Mouse (Mus musculus): ENCODE data around the gene Nubp1.

DNA sequence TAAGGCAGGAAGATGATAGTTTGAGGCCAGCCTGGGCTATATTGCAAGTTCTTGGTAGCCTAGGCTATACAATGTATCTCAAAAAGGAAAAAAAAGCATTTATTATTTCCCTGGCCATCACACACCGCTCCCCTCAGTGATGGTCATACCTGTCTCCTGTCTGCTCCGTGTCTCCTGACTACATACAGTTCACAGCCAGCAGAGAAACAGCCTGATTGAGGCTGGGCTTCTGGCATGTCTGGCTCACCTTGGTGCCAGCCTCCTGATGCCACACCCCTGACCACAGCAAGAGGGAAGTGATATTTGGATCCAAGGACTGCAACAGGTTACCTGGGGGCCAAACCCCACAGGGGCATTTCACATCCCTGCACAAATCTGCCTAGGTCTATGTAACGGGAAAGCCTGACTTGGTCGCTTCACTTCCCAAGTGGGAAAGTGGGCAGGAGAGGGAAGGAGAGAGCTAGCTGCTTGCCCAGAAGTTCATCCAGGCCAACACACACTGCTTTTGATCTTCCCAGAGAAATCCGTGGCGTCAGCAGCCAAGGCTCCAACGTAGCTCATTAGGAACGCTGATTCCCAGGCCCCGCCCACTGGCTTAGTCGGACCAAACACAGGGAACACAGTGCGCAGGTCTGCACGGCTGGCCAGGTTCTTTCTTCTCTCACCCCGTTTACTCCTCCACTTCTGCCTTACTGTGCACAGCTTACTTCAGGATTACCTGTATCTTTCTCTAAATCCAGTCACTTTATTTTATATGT lies 37.3 kb upstream of the Nubp1 start:
- TF ChIP-seq POLR2A (IDR thresholded peaks at IDR 0.05; ENCODE audit: control insufficient read depth in 1 of 2, insufficient read depth in 1 of 2, low read depth in 1 of 2, low read length in 2 of 2, poor library complexity in 1 of 2): no peak
- no peak for TF ChIP-seq CTCF (IDR thresholded peaks at IDR 0.05 in 2 of 3, conservative IDR thresholded peaks at IDR 0.05 in 1 of 3; ENCODE audit: control insufficient read depth in 1 of 3, insufficient read depth in 1 of 3, low read depth in 2 of 3, low read length in 3 of 3, poor library complexity in 1 of 3, severe bottlenecking in 1 of 3)
- TF ChIP-seq EP300 (IDR thresholded peaks at IDR 0.05; ENCODE audit: low read depth in 1 of 2, low read length in 2 of 2): no peak
- no peak for TF ChIP-seq ZC3H11A (IDR thresholded peaks at IDR 0.05; ENCODE audit: low read depth, low read length)
- TF ChIP-seq MAFK (IDR thresholded peaks at IDR 0.05; ENCODE audit: borderline replicate concordance, low read depth, low read length): no peak
- TF ChIP-seq E2F4 (IDR thresholded peaks at IDR 0.05; ENCODE audit: borderline replicate concordance, low read depth, low read length): no peak
- no peak for TF ChIP-seq UBTF (IDR thresholded peaks at IDR 0.05; ENCODE audit: borderline replicate concordance, insufficient read depth, low read depth, low read length)
- no peak for TF ChIP-seq ZKSCAN1 (IDR thresholded peaks at IDR 0.05; ENCODE audit: low read depth, low read length)
- TF ChIP-seq RAD21 (IDR thresholded peaks at IDR 0.05; ENCODE audit: low read depth, low read length): no peak
- no peak for TF ChIP-seq MEF2A (IDR thresholded peaks at IDR 0.05; ENCODE audit: extremely low read depth, insufficient replicate concordance, low read depth, low read length, poor library complexity, severe bottlenecking)

Measured in MEL (cell line).